Mouse (Mus musculus) forelimb bud, embryonic 11.5 days (tissue): ENCODE data around the gene Syn3.
A peak's percentile ranks its signal among the peaks of the same experiment; 100 is the strongest.
"Not testable (repeated sequence)": the region's sequence is repeated elsewhere in the genome, so short reads cannot be mapped to it uniquely, and the experiment has no call there.

ENCODE experiments used
- DNase-seq: peaks from one replicate; pipeline ENCODE4 v3.0.0-alpha.2; 2012; ENCODE audit warnings: low read depth, low spot score

Syn3 gene

GRCm38 (mm10) chr10:86418345-86418744 is 80.4 kb downstream of the Syn3 start:
- DNase-seq = no peak

- no peak for DNase-seq
These were observed 81.9 kb downstream of the Syn3 start for GRCm38 (mm10) chr10:86416806-86417205.

- no peak for DNase-seq
These were observed 87.8 kb downstream of the Syn3 start for GRCm38 (mm10) chr10:86410868-86411267.

DNA sequence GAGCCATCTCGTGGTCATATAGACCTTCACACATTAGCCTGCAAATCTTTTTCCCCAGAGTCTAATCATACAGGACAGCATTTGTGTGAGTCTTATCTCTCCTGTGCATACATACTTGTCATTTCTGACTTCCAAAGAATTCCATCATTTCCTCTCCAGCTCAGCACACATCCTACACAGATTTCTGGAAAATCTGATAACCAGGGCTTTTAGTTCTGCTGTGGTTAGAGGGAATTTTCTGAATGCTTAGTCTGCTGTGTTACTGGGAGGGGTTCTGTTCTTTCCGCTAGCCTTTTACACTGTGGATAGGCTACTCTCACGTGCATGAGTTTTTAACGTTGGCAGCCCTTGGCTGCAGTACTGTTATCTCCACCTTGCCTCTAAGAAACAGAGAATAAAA is 91.7 kb downstream of the Syn3 start:
- no peak for DNase-seq

DNA sequence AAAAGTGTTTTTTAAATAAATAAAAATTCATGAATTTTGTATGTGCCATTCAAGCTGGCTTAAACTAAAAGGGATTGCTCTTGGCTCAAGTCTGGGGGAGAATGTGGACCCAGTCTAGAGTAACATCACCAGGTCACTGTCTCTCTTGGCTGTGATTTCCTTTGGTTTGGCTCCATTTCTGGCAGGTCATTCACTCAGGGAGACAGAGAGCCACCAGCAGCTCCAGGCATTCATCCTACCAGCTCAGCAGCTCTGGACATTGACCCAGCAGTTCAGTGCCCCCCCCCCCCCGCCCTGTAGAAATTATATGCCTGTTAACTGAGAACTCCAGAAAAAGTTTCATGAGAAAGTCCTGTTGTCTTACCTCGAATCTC is 100.4 kb downstream of the Syn3 start:
- DNase-seq = no peak

- DNase-seq = peak; percentile 59
These were observed 100.9 kb downstream of the Syn3 start for GRCm38 (mm10) chr10:86397577-86398346.

GRCm38 (mm10) chr10:86392399-86392798 is 106.3 kb downstream of the Syn3 start:
- DNase-seq = no peak

DNA sequence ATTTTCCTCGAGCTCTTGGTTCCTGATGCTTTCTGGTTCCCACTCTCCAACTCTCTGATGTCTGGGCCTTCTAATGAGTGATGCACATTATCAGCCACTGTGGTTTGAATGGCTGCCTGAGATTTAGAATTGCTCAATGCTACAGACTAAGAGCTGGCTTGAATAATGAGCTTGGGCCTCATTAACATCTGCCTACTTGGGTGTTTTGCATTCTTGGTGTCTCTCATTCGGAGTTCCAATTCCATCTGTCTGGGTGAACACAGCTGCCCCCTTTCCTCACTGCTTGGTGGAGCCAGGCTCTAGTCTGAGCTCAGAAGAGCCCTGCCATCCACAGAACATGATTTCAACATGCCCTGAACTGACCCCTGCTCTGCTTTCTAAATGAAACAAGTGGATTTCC is 108.8 kb downstream of the Syn3 start:
- DNase-seq = no peak

GRCm38 (mm10) chr10:86389357-86389756 is 109.3 kb downstream of the Syn3 start:
- DNase-seq = no peak

- no peak for DNase-seq
These were observed 109.9 kb downstream of the Syn3 start for GRCm38 (mm10) chr10:86388803-86389202.

DNA sequence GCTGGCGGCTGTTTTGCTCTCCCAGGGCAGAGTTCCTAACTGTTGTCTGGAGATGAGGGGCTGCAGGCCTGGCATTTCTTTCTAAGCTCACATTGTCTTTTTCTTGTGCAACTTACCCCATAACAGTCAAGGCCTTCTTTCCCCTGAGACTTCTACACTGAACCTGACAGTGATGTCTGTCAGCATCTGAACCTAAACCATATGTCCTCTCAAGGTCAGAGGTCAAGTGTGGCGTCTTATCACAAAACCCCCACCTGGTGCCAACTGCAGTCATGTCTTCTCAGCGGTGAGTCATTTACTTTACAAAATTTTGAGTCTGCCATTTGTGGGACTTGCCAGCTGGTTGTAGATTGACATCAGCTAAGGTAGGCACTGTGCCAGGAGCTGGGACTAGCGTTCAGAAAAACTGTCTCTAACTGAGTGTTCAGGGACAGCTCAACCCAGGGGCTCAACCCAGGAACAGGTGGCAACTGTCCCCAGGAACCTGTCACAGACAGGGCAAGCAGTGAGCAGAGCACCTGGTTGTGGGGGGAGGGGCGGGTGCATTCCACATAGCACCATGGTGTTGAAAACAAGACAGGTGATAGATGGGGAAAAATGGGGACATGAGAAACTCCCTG is 110.8 kb downstream of the Syn3 start:
- no peak for DNase-seq

DNA sequence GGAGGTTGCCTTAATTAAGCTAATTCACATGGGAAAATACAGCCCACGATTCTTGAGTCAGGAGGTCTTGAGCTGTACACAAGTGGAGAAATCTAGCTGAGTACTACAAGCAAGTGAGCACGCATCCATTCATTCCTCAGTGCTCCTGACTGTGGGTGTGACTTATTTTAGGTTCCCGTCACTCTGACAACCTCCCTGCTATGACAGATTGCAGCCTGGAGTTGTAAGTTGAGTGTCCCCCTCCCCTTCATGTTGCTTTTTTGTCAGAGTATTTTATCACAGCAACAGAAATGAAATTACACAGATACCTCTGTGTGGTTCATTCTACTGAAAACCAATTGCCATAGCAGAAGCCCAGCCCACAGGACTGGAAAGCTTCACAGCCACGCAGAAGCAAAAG is 112.5 kb downstream of the Syn3 start:
- DNase-seq = no peak

DNA sequence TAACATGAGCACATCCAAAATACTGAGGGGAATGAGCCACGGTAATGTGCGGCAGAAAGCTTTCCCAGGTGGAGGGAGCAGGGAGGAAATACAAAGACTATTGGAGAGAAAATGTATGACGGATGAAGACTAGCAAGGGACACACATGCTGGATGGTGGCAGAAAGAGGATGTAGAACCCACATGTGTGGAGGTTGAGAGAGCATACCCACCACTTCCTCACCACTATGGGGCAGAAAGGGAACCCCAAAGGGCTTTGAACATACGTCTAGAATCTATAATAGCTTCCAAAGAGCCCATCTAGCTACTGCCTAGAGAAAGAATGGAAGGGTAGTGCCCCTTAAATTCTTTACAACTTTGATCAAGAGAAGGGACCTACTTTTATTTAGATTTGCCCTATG is 113.0 kb downstream of the Syn3 start:
- no peak for DNase-seq

DNA sequence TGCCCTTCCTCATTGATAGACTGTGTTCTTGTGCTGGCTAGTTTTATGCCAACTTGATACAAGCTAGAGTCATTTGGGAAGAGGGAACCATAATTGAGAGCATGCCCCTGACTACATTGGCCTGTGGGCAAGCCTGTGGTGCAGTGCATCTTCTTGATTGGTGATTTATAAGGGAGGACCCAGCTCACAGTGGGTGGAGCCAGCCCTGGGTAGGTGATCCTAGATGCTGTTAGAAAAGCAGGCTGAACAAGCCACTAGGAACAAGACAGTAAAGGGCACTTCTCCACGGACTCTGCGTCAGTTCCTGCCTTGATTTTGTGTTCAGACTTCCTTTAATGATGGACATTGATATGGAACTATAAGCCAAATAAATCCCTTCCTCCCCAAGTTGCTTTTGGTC is 114.0 kb downstream of the Syn3 start:
- no peak for DNase-seq

GRCm38 (mm10) chr10:86381922-86382260 is 116.8 kb downstream of the Syn3 start:
- DNase-seq = no peak

- no peak for DNase-seq
These were observed 117.4 kb downstream of the Syn3 start for GRCm38 (mm10) chr10:86381150-86381921.

- DNase-seq = no peak
These were observed 118.1 kb downstream of the Syn3 start for GRCm38 (mm10) chr10:86380626-86381025.

DNA sequence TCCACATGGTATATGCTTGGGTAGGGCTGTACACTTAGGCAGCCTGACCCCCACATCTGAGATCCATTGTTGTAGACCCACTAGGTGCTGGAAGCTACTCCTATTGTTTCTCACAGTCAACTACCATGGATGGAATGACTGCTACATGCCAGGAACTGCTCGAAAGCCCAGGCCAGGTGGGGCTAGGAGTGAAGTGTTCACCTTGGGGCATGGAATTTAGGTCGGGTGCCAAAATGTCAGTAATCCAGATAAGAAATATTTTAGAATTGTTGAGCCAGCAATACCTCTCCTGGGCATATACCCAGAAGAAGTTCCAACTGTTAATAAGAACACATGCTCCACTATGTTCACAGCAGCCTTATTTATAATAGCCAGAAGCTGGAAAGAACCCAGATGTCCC is 119.9 kb downstream of the Syn3 start:
- DNase-seq = not testable (repeated sequence)

DNA sequence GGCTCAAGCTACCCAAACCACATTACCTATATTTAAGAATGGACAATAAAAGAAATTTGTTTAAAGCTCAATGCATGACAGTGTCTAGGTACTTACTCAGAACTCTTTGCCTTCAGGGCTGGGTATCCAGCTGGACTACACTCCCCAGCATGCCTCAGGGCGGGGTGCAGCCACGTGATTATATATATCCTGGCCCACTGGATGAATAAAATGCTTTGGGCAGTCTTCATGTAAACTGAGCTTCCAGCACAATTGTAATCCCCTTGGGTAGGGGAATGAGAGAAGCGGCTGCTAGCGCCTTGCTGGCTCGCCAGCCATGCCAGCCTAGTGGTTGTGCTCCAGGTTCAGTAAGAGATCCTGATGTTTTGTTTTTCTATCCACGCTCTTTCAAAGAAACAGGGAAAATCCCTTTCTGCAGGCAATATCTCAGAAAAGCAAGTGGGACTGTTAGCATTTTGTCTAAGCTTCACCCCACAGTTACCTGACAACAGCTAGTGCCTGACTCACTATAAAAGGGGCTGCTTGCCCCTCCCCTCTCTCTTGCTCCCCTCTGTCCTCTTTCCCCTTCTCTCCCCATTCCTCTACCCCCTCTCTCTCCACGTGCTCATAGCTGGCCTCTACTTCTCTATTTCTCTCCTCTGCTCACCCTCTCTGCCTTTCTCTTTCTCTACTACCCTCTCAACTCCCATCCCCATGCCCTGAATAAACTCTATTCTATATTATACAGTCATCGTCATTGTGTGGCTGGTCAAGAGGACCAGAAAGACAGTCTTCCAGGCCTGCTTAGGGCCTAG is 122.1 kb downstream of the Syn3 start:
- DNase-seq = no peak

DNA sequence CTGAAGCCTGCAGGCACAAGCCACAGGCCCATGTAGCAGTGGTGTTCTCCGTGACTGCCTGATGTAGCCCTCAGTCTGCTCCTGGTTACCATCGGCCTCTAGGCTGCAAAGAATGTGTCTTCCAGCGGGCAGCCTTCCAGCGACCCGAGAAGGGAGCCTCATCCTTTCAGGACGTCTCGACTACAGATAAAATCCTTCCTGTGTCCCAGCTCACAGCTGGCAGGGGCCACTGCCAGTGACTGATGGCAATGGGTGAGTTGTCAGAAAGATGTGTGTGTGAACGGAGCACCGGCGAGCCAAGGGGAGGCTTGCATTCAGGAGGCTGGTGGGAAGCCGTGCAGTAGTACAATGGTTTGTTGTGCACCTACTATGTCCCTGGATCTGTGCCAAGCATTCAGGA is 122.8 kb downstream of the Syn3 start:
- no peak for DNase-seq

DNA sequence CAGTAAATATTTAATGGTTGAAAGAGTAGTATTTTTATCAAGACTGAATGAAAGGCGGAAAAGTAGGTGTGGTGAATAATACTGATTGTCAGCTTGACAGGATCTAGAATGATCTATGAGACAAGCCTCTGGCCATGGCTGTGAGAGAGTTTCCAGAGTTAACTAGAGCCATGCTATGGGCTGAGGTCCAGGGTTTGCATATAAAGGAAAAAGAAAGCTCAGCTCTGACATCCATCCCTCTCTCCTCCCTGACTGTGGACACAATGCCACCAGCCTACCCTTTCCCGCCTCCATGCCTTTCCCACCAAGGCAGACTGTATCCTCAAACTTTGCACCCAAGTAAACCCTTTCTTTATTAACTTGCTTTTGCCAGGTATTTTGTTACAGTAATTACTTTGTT is 124.6 kb downstream of the Syn3 start:
- DNase-seq = no peak

- DNase-seq = no peak
These were observed 127.1 kb downstream of the Syn3 start for GRCm38 (mm10) chr10:86371561-86371960.
